Mouse (Mus musculus) small intestine, adult 2 months (tissue): Measurements from ENCODE around the gene Dennd1a.

ENCODE experiments used
- CTCF ChIP-seq: fragments of 200-500 bp; IDR thresholded peaks from 2 replicates; pipeline ENCODE4 v1.5.1; 2012; ENCODE audit warnings: low read depth, mild to moderate bottlenecking, control low read depth, inconsistent platforms, low read length, moderate library complexity, mixed read lengths; ENCODE audit not compliant: insufficient replicate concordance, insufficient read length; ENCODE audit errors: extremely low read depth
- POLR2A ChIP-seq: fragments of 200-500 bp; IDR thresholded peaks from 2 replicates; pipeline ENCODE4 v1.6.1; 2012; ENCODE audit warnings: low read depth, mild to moderate bottlenecking, control low read depth, inconsistent platforms, low read length, moderate library complexity

GRCm38 (mm10) chr2:38062156-38062555 is 225.0 kb downstream of the Dennd1a start:
- no peak for TF ChIP-seq POLR2A
- no peak for TF ChIP-seq CTCF
